Mouse (Mus musculus) lung, adult 2 months (tissue): ENCODE results near the gene Zfp382.

Experiments used
- CTCF ChIP-seq: fragments of 200-500 bp; IDR thresholded peaks from 2 replicates; pipeline ENCODE4 v1.5.1; 2011; ENCODE audit warnings: mild to moderate bottlenecking, low read length, control low read depth; ENCODE audit not compliant: insufficient read depth
- POLR2A ChIP-seq: fragments of 200-500 bp; IDR thresholded peaks from 2 replicates; pipeline ENCODE4 v1.6.1; 2011; ENCODE audit warnings: low read depth, mild to moderate bottlenecking, control low read depth, low read length, borderline replicate concordance; ENCODE audit errors: extremely low read depth

- no peak for TF ChIP-seq POLR2A
- TF ChIP-seq CTCF = no peak
These were observed 56.5 kb downstream of the Zfp382 start for GRCm38 (mm10) chr7:30178256-30178655.
